ENCODE assay signal across 10 mouse cellular contexts in genomic region chr7:29511598-29512275, GRCm38 (mm10). TPM values are rescaled to one million over a fixed set of nuclear protein-coding genes. Genes with fewer than 3 reads are reported as not detected.
DNase-seq lines count a peak whose midpoint lies in the region; ATAC-seq lines count a peak whose summit lies in the region.
"Had no signal": no experiment of that assay in that cellular context is flagged by ENCODE, and none has a peak within 500 bp of the region (broad histone marks: within the 10 kb centered on the region; RNA-seq: fewer than 3 reads in every experiment).

No protein-coding gene starts in this region.

- no peak overlapping the region for H3K4me3 ChIP-seq in hindbrain, embryonic 13.5 days
- no peak overlapping the region for H3K4me3 ChIP-seq in hindbrain, embryonic 14.5 days (replicated peaks; ENCODE audit: low read length)
- H3K4me3 ChIP-seq: heart, adult 2 months had no signal

- WGBS in hindbrain, embryonic 13.5 days = 53% methylated on average over 9 of the region's 9 CpGs
- WGBS in hindbrain, embryonic 14.5 days = 58% methylated on average over 9 of the region's 9 CpGs

- no peaks in the 10 kb centered on the region for H3K27me3 ChIP-seq in hindbrain, embryonic 13.5 days
- H3K27me3 ChIP-seq in hindbrain, embryonic 14.5 days (ENCODE audit: control insufficient read depth, insufficient read depth, low read length) = no peaks in the 10 kb centered on the region

- peaks cover 43% of the 10 kb centered on the region for H3K4me1 ChIP-seq in hindbrain, embryonic 13.5 days (replicated peaks)
- peaks cover 6% of the 10 kb centered on the region for H3K4me1 ChIP-seq in hindbrain, embryonic 14.5 days (replicated peaks; ENCODE audit: control insufficient read depth, insufficient read depth, low read length)

- no peak overlapping the region for H3K9ac ChIP-seq in hindbrain, embryonic 13.5 days
- H3K9ac ChIP-seq in hindbrain, embryonic 14.5 days = no peak overlapping the region

- DNase-seq in hindbrain, embryonic 14.5 days (ENCODE audit: low spot score) = no peak
- peak; percentile 57 for DNase-seq in testis, postnatal 14 days (ENCODE audit: low spot score)
- DNase-seq in testis, postnatal 10 days (ENCODE audit: low spot score) = no peak
- DNase-seq in liver = peak; percentile 10
- no peak for DNase-seq in embryo, embryonic 10.5 days (ENCODE audit: low spot score)
- DNase-seq in gastrocnemius, adult 8-10 months (ENCODE audit: low spot score in 2 of 2) = no peak
- DNase-seq in cerebellum, adult 9-10 months = no peak
- DNase-seq: cerebellum, postnatal 10 days had no signal

- H3K27ac ChIP-seq in hindbrain, embryonic 13.5 days = 0 out of 2 replicates have a peak overlapping the region, but pooled peaks have one; percentile 23
- no peak overlapping the region for H3K27ac ChIP-seq in hindbrain, embryonic 14.5 days
- H3K27ac ChIP-seq: heart, adult 2 months had no signal

- no peaks in the 10 kb centered on the region for H3K9me3 ChIP-seq in hindbrain, embryonic 13.5 days
- no peaks in the 10 kb centered on the region for H3K9me3 ChIP-seq in hindbrain, embryonic 14.5 days (ENCODE audit: control insufficient read depth, low read length)

- H3K4me2 ChIP-seq in hindbrain, embryonic 13.5 days = no peak overlapping the region
- no peak overlapping the region for H3K4me2 ChIP-seq in hindbrain, embryonic 14.5 days (replicated peaks)

- no peaks in the 10 kb centered on the region for H3K36me3 ChIP-seq in hindbrain, embryonic 13.5 days
- H3K36me3 ChIP-seq in hindbrain, embryonic 14.5 days (replicated peaks; ENCODE audit: control insufficient read depth, insufficient read depth) = no peaks in the 10 kb centered on the region

- ATAC-seq in hindbrain, embryonic 13.5 days (ENCODE audit: low FRiP score) = no peak
- no peak for ATAC-seq in hindbrain, embryonic 14.5 days (ENCODE audit: low FRiP score)

RNA-seq across cellular contexts. Expression of gene Sipa1l3, which starts 6.7 kb away (rescaled TPM):
- polyA plus RNA-seq in hindbrain, embryonic 13.5 days (2015; fragmentation: Nextera tagmentation; extraction: Ambion mirVana) = 12.6 and 13.7 TPM in 2 replicates
- 18.8 and 21.4 TPM in 2 replicates for polyA plus RNA-seq in hindbrain, embryonic 14.5 days (2014; fragmentation: Nextera tagmentation; extraction: Ambion mirVana)
- 1 to 10 TPM; 5.3 to 7.0 (median 6.2) TPM for total RNA-seq in gastrocnemius, adult 8-10 months (2022)

Comparison
In these comparisons a context has a peak if more than half of its experiments do, and no peak if none do; other contexts are left out.
1. DNase-seq: peak in testis, postnatal 14 days (single experiment) and liver (single experiment); none in hindbrain, embryonic 14.5 days (single experiment), testis, postnatal 10 days (single experiment), embryo, embryonic 10.5 days (single experiment), gastrocnemius, adult 8-10 months (0 of 2) and cerebellum, adult 9-10 months (single experiment).